Mouse (Mus musculus) myocyte (in vitro differentiated cells): ENCODE measurements around the gene Psmc1. TPM values are rescaled to one million over a fixed set of nuclear protein-coding genes. Genes with fewer than 3 reads are reported as not detected.
A peak's percentile ranks its signal among the peaks of the same experiment; 100 is the strongest.

Experiments used
- H3K27me3 ChIP-seq: one replicate; pipeline ENCODE4 v1.6.1; 2011; ENCODE audit not compliant: control insufficient read depth, insufficient read depth, insufficient read length
- H3K36me3 ChIP-seq: one replicate; pipeline ENCODE4 v1.6.1; 2011; ENCODE audit not compliant: control insufficient read depth, insufficient read depth
- H3K4me2 ChIP-seq: one replicate; pipeline ENCODE4 v1.6.1; 2011; ENCODE audit warnings: low read depth, control low read depth
- H3K4me3 ChIP-seq: one replicate; pipeline ENCODE4 v1.5.1; 2011; ENCODE audit warnings: mild to moderate bottlenecking, control low read depth, moderate library complexity
- H3K79me2 ChIP-seq: one replicate; pipeline ENCODE4 v1.6.1; 2011; ENCODE audit not compliant: control insufficient read depth, insufficient read depth
- H3ac ChIP-seq: one replicate; pipeline ENCODE4 v1.6.1; 2011; ENCODE audit not compliant: control insufficient read depth, insufficient read length
- CEBPB ChIP-seq: IDR thresholded peaks from 2 replicates; pipeline ENCODE4 v1.6.1; 2011; ENCODE audit warnings: mild to moderate bottlenecking, moderate library complexity; ENCODE audit not compliant: poor library complexity, insufficient read depth, severe bottlenecking
- E2F4 ChIP-seq: IDR thresholded peaks from one replicate; pipeline ENCODE4 v1.6.1; 2011; ENCODE audit warnings: mild to moderate bottlenecking, control low read depth, moderate library complexity; ENCODE audit not compliant: insufficient read depth
- MAX ChIP-seq: IDR thresholded peaks from one replicate; pipeline ENCODE4 v1.6.1; 2011; ENCODE audit warnings: low read depth, mild to moderate bottlenecking, control low read depth
- MYOD1 ChIP-seq, 3 experiments: IDR thresholded peaks; one replicate each; pipeline ENCODE4 v1.6.1; 2011; ENCODE audit warnings: control low read depth in 2 of 3, low read depth in 2 of 3, mild to moderate bottlenecking in 2 of 3, moderate library complexity in 1 of 3; ENCODE audit not compliant: insufficient read length in 2 of 3, control insufficient read depth in 1 of 3
- MYOG ChIP-seq, 3 experiments: IDR thresholded peaks; one replicate each; pipeline ENCODE4 v1.6.1; 2011; ENCODE audit warnings: control low read depth in 2 of 3, low read depth in 2 of 3, mild to moderate bottlenecking in 2 of 3; ENCODE audit not compliant: insufficient read length in 2 of 3, control insufficient read depth in 1 of 3, insufficient read depth in 1 of 3
- POLR2A ChIP-seq: IDR thresholded peaks from one replicate; pipeline ENCODE4 v1.6.1; 2011; ENCODE audit warnings: low read depth, mild to moderate bottlenecking, control low read depth, moderate library complexity; ENCODE audit not compliant: insufficient read length
- POLR2AphosphoS2 ChIP-seq: IDR thresholded peaks from one replicate; pipeline ENCODE4 v1.6.1; 2011; ENCODE audit warnings: low read depth, control low read depth; ENCODE audit not compliant: insufficient read length
- REST ChIP-seq: IDR thresholded peaks from one replicate; pipeline ENCODE4 v1.6.1; 2011; ENCODE audit warnings: mild to moderate bottlenecking, control low read depth, moderate library complexity; ENCODE audit not compliant: insufficient read depth, insufficient read length
- SRF ChIP-seq: IDR thresholded peaks from one replicate; pipeline ENCODE4 v1.6.1; 2011; ENCODE audit warnings: low read depth; ENCODE audit not compliant: control insufficient read depth, insufficient read length
- TCF12 ChIP-seq: IDR thresholded peaks from one replicate; pipeline ENCODE4 v1.6.1; 2011; ENCODE audit warnings: mild to moderate bottlenecking, control low read depth; ENCODE audit not compliant: poor library complexity, insufficient read depth, severe bottlenecking
- TCF3 ChIP-seq: IDR thresholded peaks from one replicate; pipeline ENCODE4 v1.6.1; 2011; ENCODE audit warnings: low read depth, control low read depth; ENCODE audit not compliant: insufficient read length
- USF1 ChIP-seq: IDR thresholded peaks from one replicate; pipeline ENCODE4 v1.6.1; 2011; ENCODE audit warnings: low read depth, mild to moderate bottlenecking, control low read depth, moderate library complexity
- polyA plus RNA-seq: library from polyadenylated mRNA; unstranded; fragments of >200 nt; fragmentation: generic; extraction: Trizol; gene quantifications from one replicate; pipeline ENCODE4 v1.2.1, GENCODE M21; 2012; ENCODE audit warnings: missing spikeins

Psmc1 gene
- polyA plus RNA-seq, 1 experiment: 201 TPM

DNA sequence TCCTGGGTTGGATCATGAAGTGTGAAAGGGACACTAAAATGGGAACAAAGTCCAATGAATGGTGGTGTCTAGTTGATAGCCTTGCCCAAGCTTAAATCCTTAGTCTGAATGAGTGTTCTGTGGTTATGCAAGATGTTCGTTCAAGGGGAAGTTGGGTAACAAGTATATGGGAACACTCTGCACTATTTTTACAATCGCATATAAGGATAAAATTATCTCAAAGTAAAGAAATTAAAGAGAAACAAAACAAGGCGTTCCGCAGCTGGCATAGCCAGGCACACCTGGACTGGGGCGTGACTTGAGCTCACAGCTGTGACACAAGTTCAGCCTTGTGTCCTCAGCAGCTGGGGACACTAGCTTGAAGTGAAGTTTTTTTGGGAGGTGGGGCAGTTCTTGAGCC, 42.5 kb upstream of the Psmc1 start:
- no peaks in the 10 kb centered on the region for H3K36me3 ChIP-seq
- peaks cover 13% of the 10 kb centered on the region for H3K27me3 ChIP-seq
- no peak overlapping the region for H3K4me2 ChIP-seq
- no peak overlapping the region for H3K4me3 ChIP-seq
- TF ChIP-seq TCF3 (no peak), MYOG (IDR thresholded peaks at IDR 0.05; ENCODE audit: control insufficient read depth in 1 of 3, insufficient read depth in 1 of 3, insufficient read length in 2 of 3, low read depth in 2 of 3) (peak in 1 of 3 experiments; percentile 34)
- H3ac ChIP-seq: no peak overlapping the region
- no peaks in the 10 kb centered on the region for H3K79me2 ChIP-seq

- Histone ChIP-seq H3ac (no peak overlapping the region), H3K27me3 (no peaks in the 10 kb centered on the region), H3K79me2 (no peaks in the 10 kb centered on the region), H3K4me3 (no peak overlapping the region), H3K36me3 (no peaks in the 10 kb centered on the region), H3K4me2 (no peak overlapping the region)
- peak; percentile 11 for TF ChIP-seq TCF12
- no peak for TF ChIP-seq SRF
- TF ChIP-seq TCF3: peak; percentile 28
- TF ChIP-seq MYOD1 (IDR thresholded peaks at IDR 0.05; ENCODE audit: control insufficient read depth in 1 of 3, insufficient read length in 2 of 3, low read depth in 2 of 3): peak in 2 of 3 experiments; percentile 61 to 63
- peak; percentile 26 to 85 (median 67) for TF ChIP-seq MYOG (IDR thresholded peaks at IDR 0.05; ENCODE audit: control insufficient read depth in 1 of 3, insufficient read depth in 1 of 3, insufficient read length in 2 of 3, low read depth in 2 of 3)
- TF ChIP-seq POLR2A: no peak
These were observed 36.7 kb upstream of the Psmc1 start for GRCm38 (mm10) chr12:100073201-100073672.

- TF ChIP-seq POLR2A: no peak
- no peak for TF ChIP-seq MYOG (IDR thresholded peaks at IDR 0.05; ENCODE audit: control insufficient read depth in 1 of 3, insufficient read depth in 1 of 3, insufficient read length in 2 of 3, low read depth in 2 of 3)
- TF ChIP-seq USF1: no peak
- no peak for TF ChIP-seq SRF
- no peak for TF ChIP-seq REST
- Histone ChIP-seq H3ac (no peak overlapping the region), H3K4me2 (no peak overlapping the region), H3K27me3 (no peaks in the 10 kb centered on the region), H3K36me3 (no peaks in the 10 kb centered on the region), H3K4me3 (no peak overlapping the region), H3K79me2 (no peaks in the 10 kb centered on the region)
These were observed 34.2 kb upstream of the Psmc1 start for GRCm38 (mm10) chr12:100075715-100076114.

GRCm38 (mm10) chr12:100079636-100080286, 30.2 kb upstream of the Psmc1 start:
- Histone ChIP-seq H3K27me3 (peaks cover 8% of the 10 kb centered on the region), H3K36me3 (no peaks in the 10 kb centered on the region), H3ac (no peak overlapping the region), H3K4me2 (no peak overlapping the region), H3K4me3 (no peak overlapping the region), H3K79me2 (no peaks in the 10 kb centered on the region)
- TF ChIP-seq TCF3: no peak
- TF ChIP-seq E2F4: no peak

GRCm38 (mm10) chr12:100088026-100088425, 21.9 kb upstream of the Psmc1 start:
- TF ChIP-seq TCF12 (no peak), MAX (no peak), TCF3 (no peak), USF1 (no peak), MYOD1 (IDR thresholded peaks at IDR 0.05; ENCODE audit: control insufficient read depth in 1 of 3, insufficient read length in 2 of 3, low read depth in 2 of 3) (no peak), MYOG (IDR thresholded peaks at IDR 0.05; ENCODE audit: control insufficient read depth in 1 of 3, insufficient read depth in 1 of 3, insufficient read length in 2 of 3, low read depth in 2 of 3) (no peak), CEBPB (no peak), POLR2AphosphoS2 (no peak), SRF (no peak), REST (no peak), POLR2A (no peak), E2F4 (no peak)
- Histone ChIP-seq H3K79me2 (no peaks in the 10 kb centered on the region), H3K4me3 (no peak overlapping the region), H3K27me3 (peaks cover 37% of the 10 kb centered on the region), H3K36me3 (no peaks in the 10 kb centered on the region), H3ac (no peak overlapping the region), H3K4me2 (no peak overlapping the region)

- Histone ChIP-seq H3K36me3 (no peaks in the 10 kb centered on the region), H3K79me2 (no peaks in the 10 kb centered on the region), H3ac (no peak overlapping the region), H3K4me2 (no peak overlapping the region), H3K4me3 (no peak overlapping the region), H3K27me3 (peaks cover 33% of the 10 kb centered on the region)
- TF ChIP-seq TCF12: no peak
- no peak for TF ChIP-seq POLR2AphosphoS2
- no peak for TF ChIP-seq SRF
- TF ChIP-seq MYOG (IDR thresholded peaks at IDR 0.05; ENCODE audit: control insufficient read depth in 1 of 3, insufficient read depth in 1 of 3, insufficient read length in 2 of 3, low read depth in 2 of 3): no peak
- no peak for TF ChIP-seq MYOD1 (IDR thresholded peaks at IDR 0.05; ENCODE audit: control insufficient read depth in 1 of 3, insufficient read length in 2 of 3, low read depth in 2 of 3)
- TF ChIP-seq E2F4: no peak
- TF ChIP-seq TCF3: no peak
- TF ChIP-seq REST: no peak
- TF ChIP-seq MAX: no peak
- no peak for TF ChIP-seq CEBPB
- no peak for TF ChIP-seq POLR2A
These were observed 20.7 kb upstream of the Psmc1 start for GRCm38 (mm10) chr12:100089265-100089664.
